In genomic region chr17:5212166-5212565, GRCm38 (mm10) we compare ENCODE assay signal across 9 mouse cellular contexts.
DNase-seq lines count a peak whose midpoint lies in the region; ATAC-seq and TF ChIP-seq lines count a peak whose summit lies in the region.
"Had no signal": no experiment of that assay in that cellular context is flagged by ENCODE, and none has a peak within 500 bp of the region (broad histone marks: within the 10 kb centered on the region; RNA-seq: fewer than 3 reads in every experiment).

No protein-coding gene starts in this region.

- DNase-seq in kidney, postnatal 25 days: peak; percentile 65 to 73
- DNase-seq in brain, embryonic 14.5 days (ENCODE audit: low read depth): peak; percentile 93
- peak; percentile 34 for DNase-seq in gastrocnemius, postnatal 25 days
- DNase-seq in midbrain, embryonic 14.5 days: peak; percentile 78
- DNase-seq in thymus, postnatal 4 days: no peak
- DNase-seq in testis, postnatal 14 days (ENCODE audit: low spot score): no peak
- no peak for DNase-seq in frontal cortex, adult 2 months (ENCODE audit: extremely low spot score in 1 of 2, low spot score in 1 of 2)

- TF ChIP-seq CTCF in brain, embryonic 14.5 days (IDR thresholded peaks at IDR 0.05; ENCODE audit: borderline replicate concordance, extremely low read depth, insufficient read depth, insufficient read length): no peak

- H3K27ac ChIP-seq in kidney, embryonic 16.5 days (ENCODE audit: low read length): no peak overlapping the region
- peak overlapping the region; percentile 80 for H3K27ac ChIP-seq in midbrain, embryonic 14.5 days (replicated peaks; ENCODE audit: low read depth, low read length)
- H3K27ac ChIP-seq: limb, embryonic 13.5 days had no signal

- TF ChIP-seq POLR2A in brain, embryonic 14.5 days (IDR thresholded peaks at IDR 0.05; ENCODE audit: borderline replicate concordance, extremely low read depth, insufficient read depth, insufficient read length, poor library complexity, severe bottlenecking): no peak

- no peaks in the 10 kb centered on the region for H3K27me3 ChIP-seq in kidney, embryonic 16.5 days (ENCODE audit: insufficient read depth, low read length)
- H3K27me3 ChIP-seq in midbrain, embryonic 14.5 days (ENCODE audit: control insufficient read depth, insufficient read depth, low read length): no peaks in the 10 kb centered on the region
- H3K27me3 ChIP-seq: limb, embryonic 13.5 days had no signal

- 59% methylated on average over 12 of the region's 12 CpGs for WGBS in kidney, embryonic 16.5 days
- WGBS in midbrain, embryonic 14.5 days: 24% methylated on average over 12 of the region's 12 CpGs

- no peak overlapping the region for H3K4me2 ChIP-seq in kidney, embryonic 16.5 days (replicated peaks; ENCODE audit: low read depth, low read length)
- H3K4me2 ChIP-seq in midbrain, embryonic 14.5 days (ENCODE audit: low read length): peak overlapping the region; percentile 25
- H3K4me2 ChIP-seq: limb, embryonic 13.5 days had no signal

- no peak overlapping the region for H3K4me3 ChIP-seq in kidney, embryonic 16.5 days (ENCODE audit: low read length)
- H3K4me3 ChIP-seq in midbrain, embryonic 14.5 days (replicated peaks; ENCODE audit: low read depth, low read length): no peak overlapping the region
- H3K4me3 ChIP-seq: limb, embryonic 13.5 days had no signal

- H3K9ac ChIP-seq in kidney, embryonic 16.5 days (replicated peaks; ENCODE audit: low read length): no peak overlapping the region
- H3K9ac ChIP-seq in midbrain, embryonic 14.5 days (replicated peaks; ENCODE audit: low read length): no peak overlapping the region
- H3K9ac ChIP-seq: limb, embryonic 13.5 days had no signal

- H3K36me3 ChIP-seq in kidney, embryonic 16.5 days (ENCODE audit: insufficient read depth, low read length): no peaks in the 10 kb centered on the region
- H3K36me3 ChIP-seq in midbrain, embryonic 14.5 days (ENCODE audit: control insufficient read depth, insufficient read depth, low read length): no peaks in the 10 kb centered on the region
- H3K36me3 ChIP-seq: limb, embryonic 13.5 days had no signal

- peaks cover 54% of the 10 kb centered on the region for H3K4me1 ChIP-seq in kidney, embryonic 16.5 days (ENCODE audit: insufficient read depth, low read length)
- H3K4me1 ChIP-seq in midbrain, embryonic 14.5 days (ENCODE audit: control insufficient read depth, insufficient read depth, low read length): peaks cover 46% of the 10 kb centered on the region

- ATAC-seq in kidney, embryonic 16.5 days (ENCODE audit: low FRiP score, low TSS enrichment): no peak
- ATAC-seq in midbrain, embryonic 14.5 days (ENCODE audit: low FRiP score, low TSS enrichment): peak; percentile 82

- no peaks in the 10 kb centered on the region for H3K9me3 ChIP-seq in kidney, embryonic 16.5 days (ENCODE audit: low read length)
- H3K9me3 ChIP-seq in midbrain, embryonic 14.5 days (ENCODE audit: control insufficient read depth, low read length): no peaks in the 10 kb centered on the region
- H3K9me3 ChIP-seq: limb, embryonic 13.5 days had no signal

Comparison
In these comparisons a context has a peak if more than half of its experiments do, and no peak if none do; other contexts are left out.
1. DNase-seq: peak in kidney, postnatal 25 days (2 of 2), brain, embryonic 14.5 days (single experiment), gastrocnemius, postnatal 25 days (single experiment) and midbrain, embryonic 14.5 days (single experiment); none in thymus, postnatal 4 days (single experiment), testis, postnatal 14 days (single experiment) and frontal cortex, adult 2 months (0 of 2).